Mouse (Mus musculus) intestine, embryonic 15.5 days (tissue): ENCODE results near the gene Slc4a10. TPM values are rescaled to one million over a fixed set of nuclear protein-coding genes. Genes with fewer than 3 reads are reported as not detected.
A peak's percentile ranks its signal among the peaks of the same experiment; 100 is the strongest.

Experiments
- ATAC-seq: fragments of 200-750 bp; cut with Nextera tagmentation; 2 replicates; pipeline ENCODE4 v1.8.0; 2017; ENCODE audit warnings: moderate TSS enrichment, moderate library complexity
- H3K27ac ChIP-seq: fragments of 300-500 bp; sonication (generic); 2 replicates; pipeline ENCODE4 v1.5.1; 2015; ENCODE audit warnings: mild to moderate bottlenecking, inconsistent platforms
- H3K27me3 ChIP-seq: fragments of 300-500 bp; sonication (generic); replicated peaks from 2 replicates; pipeline ENCODE4 v1.6.1; 2015; ENCODE audit warnings: inconsistent platforms
- H3K36me3 ChIP-seq: fragments of 300-500 bp; sonication (generic); 2 replicates; pipeline ENCODE4 v1.6.1; 2015; ENCODE audit warnings: inconsistent platforms
- H3K4me1 ChIP-seq: fragments of 300-500 bp; sonication (generic); replicated peaks from 2 replicates; pipeline ENCODE4 v1.6.1; 2015; ENCODE audit warnings: inconsistent platforms
- H3K4me2 ChIP-seq: fragments of 300-500 bp; sonication (generic); replicated peaks from 2 replicates; pipeline ENCODE4 v1.6.1; 2015; ENCODE audit warnings: mild to moderate bottlenecking, inconsistent platforms
- H3K4me3 ChIP-seq: fragments of 300-500 bp; sonication (generic); replicated peaks from 2 replicates; pipeline ENCODE4 v1.5.1; 2015; ENCODE audit warnings: inconsistent platforms
- H3K9ac ChIP-seq: fragments of 300-500 bp; sonication (generic); 2 replicates; pipeline ENCODE4 v1.6.1; 2015; ENCODE audit warnings: inconsistent platforms
- H3K9me3 ChIP-seq: fragments of 300-500 bp; sonication (generic); 2 replicates; pipeline ENCODE4 v1.6.1; 2016; ENCODE audit warnings: inconsistent platforms
- WGBS: fragments of 180-500 bp; shearing (Covaris S2); methylation state at CpG from one replicate; pipeline ENCODE4 v1.1.7; 2015; 5-methylcytosine and 5-hydroxymethylcytosine counted together
- polyA plus RNA-seq: library from polyadenylated mRNA; unstranded; fragments of >200 nt; fragmentation: Nextera tagmentation; extraction: Ambion mirVana; gene quantifications from 2 replicates; pipeline ENCODE4 v1.2.1, GENCODE M21; 2015

The Slc4a10 gene
- polyA plus RNA-seq, 1 experiment from 2014 or later, result 1.1 TPM

DNA sequence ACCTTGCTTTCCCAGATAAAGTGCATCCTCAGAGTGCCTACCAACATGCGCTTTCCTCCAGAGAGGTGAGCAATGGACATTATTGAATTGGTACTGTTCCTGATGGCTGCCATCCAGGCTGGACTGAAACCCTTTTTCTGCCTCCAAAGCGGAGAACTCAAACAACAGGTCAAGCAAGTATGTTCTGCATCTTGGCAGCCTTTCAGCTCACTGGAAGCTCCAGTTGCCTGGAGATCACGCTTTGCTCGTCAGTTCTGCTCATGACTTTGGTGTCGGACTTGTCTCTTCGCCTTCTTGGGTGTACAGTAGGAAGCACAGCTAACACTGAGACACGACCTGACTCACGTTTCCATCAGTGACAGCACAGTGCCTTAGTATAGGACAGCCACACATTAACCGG, 315.9 kb downstream of the Slc4a10 start:
- WGBS, result 88% methylated on average over 9 of the region's 9 CpGs
- no peak overlapping the region for H3K9ac ChIP-seq
- no peak overlapping the region for H3K4me3 ChIP-seq
- H3K4me1 ChIP-seq, result no peaks in the 10 kb centered on the region
- no peaks in the 10 kb centered on the region for H3K27me3 ChIP-seq
- no peaks in the 10 kb centered on the region for H3K9me3 ChIP-seq
- no peak for ATAC-seq
- H3K27ac ChIP-seq, result no peak overlapping the region
- H3K36me3 ChIP-seq, result no peaks in the 10 kb centered on the region
- no peak overlapping the region for H3K4me2 ChIP-seq

GRCm38 (mm10) chr2:62363606-62364005, 317.3 kb downstream of the Slc4a10 start:
- ATAC-seq, result peak; percentile 76
- no peak overlapping the region for H3K4me3 ChIP-seq
- H3K27ac ChIP-seq, result no peak overlapping the region
- H3K4me1 ChIP-seq, result no peaks in the 10 kb centered on the region
- no peaks in the 10 kb centered on the region for H3K36me3 ChIP-seq
- WGBS, result 72% methylated on average over 4 of the region's 4 CpGs
- H3K9me3 ChIP-seq, result no peaks in the 10 kb centered on the region
- H3K27me3 ChIP-seq, result no peaks in the 10 kb centered on the region
- no peak overlapping the region for H3K4me2 ChIP-seq
- H3K9ac ChIP-seq, result no peak overlapping the region

DNA sequence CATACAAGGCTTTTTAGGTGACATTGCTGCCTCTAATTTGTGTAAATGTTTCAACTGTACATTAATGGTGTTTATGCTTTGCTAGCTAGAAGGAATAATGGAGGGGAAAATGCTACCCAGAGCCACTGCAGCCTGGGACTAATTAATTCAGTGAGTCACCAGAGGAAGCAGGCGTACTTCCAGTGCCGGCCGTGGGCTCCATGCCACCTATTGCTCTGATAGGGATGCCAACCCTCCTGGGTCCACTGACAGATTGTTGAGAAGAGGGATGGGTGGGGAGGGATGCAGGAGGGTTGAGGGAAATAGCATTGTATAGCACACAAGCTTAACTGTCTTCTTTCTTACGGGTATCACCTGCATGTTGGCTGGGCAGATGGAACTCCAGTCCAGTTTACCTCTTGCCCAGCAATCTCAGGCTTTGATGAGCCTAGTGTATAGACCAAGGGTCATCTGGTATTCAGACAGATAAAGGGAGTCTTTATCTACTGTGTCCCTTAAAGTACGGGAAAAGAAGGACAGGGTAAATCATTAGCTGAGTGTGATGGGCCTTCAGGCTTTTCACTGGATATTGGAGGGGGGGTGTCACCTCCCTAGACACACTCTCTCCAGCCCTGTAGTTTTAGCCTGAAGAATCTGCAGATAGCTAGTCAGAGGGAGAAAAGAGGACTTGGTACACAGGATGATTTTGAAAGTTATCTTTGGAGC, 322.2 kb downstream of the Slc4a10 start:
- no peak overlapping the region for H3K27ac ChIP-seq
- no peak overlapping the region for H3K4me2 ChIP-seq
- no peak overlapping the region for H3K9ac ChIP-seq
- peak; percentile 52 for ATAC-seq
- no peaks in the 10 kb centered on the region for H3K4me1 ChIP-seq
- 70% methylated on average over 5 of the region's 5 CpGs for WGBS
- H3K36me3 ChIP-seq, result no peaks in the 10 kb centered on the region
- H3K27me3 ChIP-seq, result no peaks in the 10 kb centered on the region
- H3K4me3 ChIP-seq, result no peak overlapping the region
- no peaks in the 10 kb centered on the region for H3K9me3 ChIP-seq

DNA sequence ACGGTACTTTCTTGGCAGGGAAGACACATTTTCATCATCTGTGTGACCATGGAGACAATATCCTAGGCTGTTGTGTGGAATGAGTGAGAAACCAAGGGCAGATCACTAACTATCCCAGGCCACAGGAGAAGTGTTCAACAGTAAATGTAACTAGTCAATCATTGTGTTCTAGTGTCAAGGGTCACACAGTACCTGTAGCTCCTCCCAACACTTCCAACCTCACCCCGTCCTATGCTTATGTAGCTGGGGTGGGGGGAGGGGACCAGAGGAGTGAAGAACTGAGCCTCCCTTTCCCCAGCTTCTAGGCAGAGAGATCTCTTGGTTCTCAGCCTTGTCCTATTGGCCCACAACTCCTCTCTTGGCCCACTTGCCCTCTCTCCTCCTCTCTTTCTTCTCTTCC, 323.8 kb downstream of the Slc4a10 start:
- Histone ChIP-seq H3K36me3 (no peaks in the 10 kb centered on the region), H3K27me3 (no peaks in the 10 kb centered on the region), H3K4me2 (no peak overlapping the region), H3K27ac (no peak overlapping the region), H3K9ac (no peak overlapping the region), H3K4me1 (no peaks in the 10 kb centered on the region), H3K9me3 (no peaks in the 10 kb centered on the region), H3K4me3 (no peak overlapping the region)
- ATAC-seq, result peak; percentile 57
- 67% methylated on average over 2 of the region's 2 CpGs for WGBS

DNA sequence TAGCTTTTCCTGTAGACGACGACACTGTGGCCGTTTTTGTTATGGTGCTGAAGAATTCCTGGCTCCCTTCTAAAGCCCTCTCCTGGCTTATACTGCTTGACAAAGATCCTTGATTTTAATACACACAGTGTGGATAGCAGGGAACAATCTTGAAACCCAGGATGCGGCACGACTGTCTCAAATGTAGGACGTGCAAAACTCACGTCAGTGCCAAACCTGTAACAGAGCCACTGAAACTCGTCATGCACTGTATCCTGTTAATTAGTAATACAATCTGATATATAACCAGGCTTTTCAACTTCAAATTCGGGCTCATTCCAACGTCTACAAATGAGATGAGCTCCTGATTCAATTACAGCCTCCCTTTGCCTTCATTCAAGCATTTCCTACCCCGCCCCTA, 327.4 kb downstream of the Slc4a10 start:
- Histone ChIP-seq H3K36me3 (no peaks in the 10 kb centered on the region), H3K9me3 (no peaks in the 10 kb centered on the region), H3K27ac (no peak overlapping the region), H3K4me1 (no peaks in the 10 kb centered on the region), H3K27me3 (no peaks in the 10 kb centered on the region), H3K4me2 (no peak overlapping the region), H3K4me3 (no peak overlapping the region), H3K9ac (no peak overlapping the region)
- ATAC-seq, result no peak
- 80% methylated on average over 11 of the region's 11 CpGs for WGBS

Other genes starting within 250 kb of the Slc4a10 start
- 0.09 TPM in 1 of 2 replicates, not detected in the other for gene Tbr1, start 243.5 kb upstream of the Slc4a10 start, polyA plus RNA-seq